Mouse (Mus musculus) layer of hippocampus, adult 11-12 months (tissue): ENCODE data around the gene Parp14.
"Not testable (repeated sequence)": the region's sequence is repeated elsewhere in the genome, so short reads cannot be mapped to it uniquely, and the experiment has no call there.

Experiments used
- DNase-seq: peaks from one replicate; pipeline ENCODE4 v3.0.0; 2022; ENCODE audit warnings: low spot score

The Parp14 gene

DNA sequence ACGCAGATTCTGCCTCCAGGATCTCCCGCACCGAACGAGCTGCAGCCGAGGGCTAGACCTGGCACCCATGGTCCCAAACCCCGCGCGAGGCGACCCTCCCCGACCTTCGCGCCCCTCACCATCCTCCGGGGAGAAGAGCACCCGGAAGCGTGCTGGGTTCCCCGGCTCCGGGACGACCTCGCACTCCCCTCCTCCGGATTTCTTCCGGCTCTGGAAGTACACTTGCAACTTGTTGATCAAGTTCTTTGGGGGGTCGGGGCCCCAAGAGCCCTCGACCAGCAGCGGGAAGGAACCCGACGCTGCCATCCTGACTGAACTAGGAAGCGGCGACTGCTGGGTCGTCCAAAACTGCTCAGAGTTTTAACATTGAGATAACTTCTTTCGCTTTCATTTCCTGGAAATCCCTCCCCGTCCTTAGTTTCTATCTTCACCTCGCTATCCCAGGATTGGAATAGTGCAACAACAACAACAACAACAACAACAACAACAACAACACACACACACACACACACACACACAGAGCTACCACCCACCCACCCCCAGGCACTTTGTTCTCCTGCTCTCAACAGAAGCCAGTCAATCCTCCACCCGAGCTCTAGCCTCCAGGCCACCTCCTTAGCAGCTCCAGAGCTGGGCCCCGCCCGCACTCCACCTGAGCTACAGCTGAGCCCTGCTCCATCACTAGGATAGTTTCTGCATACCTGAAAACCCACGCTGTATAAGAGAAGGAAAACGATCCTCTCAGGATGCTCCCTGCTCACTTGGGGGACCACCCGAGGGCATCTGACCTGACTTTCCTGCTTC, at the start of gene Parp14:
Gene Parp14 (minus strand): TSS at position 497 of the 804 bp plus-strand sequence.
- DNase-seq: peak; percentile 4

DNA sequence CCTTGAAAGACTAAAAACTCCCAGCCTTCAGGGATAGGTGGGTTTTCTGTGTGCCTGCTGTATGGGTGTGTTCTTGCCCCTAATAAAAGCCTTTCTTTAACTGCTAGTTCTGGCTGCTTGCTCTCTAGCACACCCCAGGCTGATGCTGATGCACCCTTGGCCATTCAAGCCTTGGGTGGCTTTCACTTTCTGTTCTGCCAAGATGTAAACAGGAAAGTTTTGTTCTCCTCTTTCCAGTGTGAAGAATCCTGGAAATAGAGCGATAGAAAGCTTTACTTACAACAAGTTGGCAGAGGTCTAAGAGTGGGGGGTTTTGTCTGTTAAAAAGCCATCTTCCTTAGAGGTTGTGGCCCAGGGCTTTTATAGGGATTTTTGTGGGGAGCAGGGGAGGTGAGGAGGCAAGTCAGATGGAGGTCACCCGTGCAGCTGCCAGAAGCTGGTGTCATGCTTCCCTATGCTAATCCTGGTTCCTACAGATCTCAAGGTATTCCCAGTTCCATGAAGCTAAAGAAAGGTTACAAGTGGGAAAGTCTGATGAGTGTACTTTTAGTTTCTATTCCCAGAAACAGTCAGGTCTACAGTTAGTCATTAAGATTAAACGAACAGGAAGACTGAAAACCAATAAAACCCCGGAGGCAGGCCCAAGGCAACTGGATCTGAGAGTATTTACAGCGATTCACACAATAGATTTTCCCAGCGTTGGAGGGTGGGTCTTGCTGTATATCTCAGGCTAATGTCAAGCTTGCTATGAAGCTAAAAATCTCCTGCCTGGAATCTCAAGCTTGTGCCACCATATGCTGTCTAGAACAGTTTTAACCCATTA, 47.6 kb upstream of the Parp14 start:
- DNase-seq: no peak

DNA sequence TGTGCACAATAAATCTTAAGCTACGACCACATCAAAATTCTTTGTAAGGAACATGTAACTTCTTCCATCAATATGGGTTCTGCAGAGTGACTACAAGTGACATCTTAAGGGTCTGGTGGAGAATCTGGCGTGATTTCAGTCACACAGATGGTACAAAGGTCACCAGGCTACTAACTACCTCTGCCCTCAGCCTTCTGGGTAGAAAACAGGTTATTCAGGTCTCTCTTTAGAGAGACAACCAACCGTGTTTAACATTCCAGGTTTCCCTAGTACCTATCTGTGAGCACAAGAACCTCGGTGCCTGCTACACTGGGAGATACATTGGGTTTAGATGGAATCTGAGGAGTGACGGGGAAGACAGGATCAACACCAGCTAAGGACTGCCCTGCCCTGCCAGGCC, 43.0 kb upstream of the Parp14 start:
- DNase-seq: no peak

DNA sequence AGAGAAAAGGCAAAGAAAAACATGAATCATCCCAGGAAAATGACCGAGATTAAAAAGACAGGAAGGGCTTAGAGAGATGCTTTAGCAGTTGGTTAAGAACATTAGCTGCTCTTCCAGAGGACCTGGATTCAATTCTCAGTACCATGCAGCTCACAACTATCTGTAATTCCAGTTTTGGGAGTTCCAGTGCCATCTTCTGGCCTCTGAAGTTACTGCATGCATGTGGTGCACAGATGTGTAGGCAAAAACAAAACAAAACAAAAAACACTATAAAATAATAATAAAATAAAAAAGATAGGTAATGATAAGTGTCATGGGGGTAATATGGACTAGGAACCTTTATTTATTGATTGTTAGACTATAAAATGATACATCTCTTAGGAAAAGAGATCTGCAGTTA, 42.2 kb upstream of the Parp14 start:
- no peak for DNase-seq

DNA sequence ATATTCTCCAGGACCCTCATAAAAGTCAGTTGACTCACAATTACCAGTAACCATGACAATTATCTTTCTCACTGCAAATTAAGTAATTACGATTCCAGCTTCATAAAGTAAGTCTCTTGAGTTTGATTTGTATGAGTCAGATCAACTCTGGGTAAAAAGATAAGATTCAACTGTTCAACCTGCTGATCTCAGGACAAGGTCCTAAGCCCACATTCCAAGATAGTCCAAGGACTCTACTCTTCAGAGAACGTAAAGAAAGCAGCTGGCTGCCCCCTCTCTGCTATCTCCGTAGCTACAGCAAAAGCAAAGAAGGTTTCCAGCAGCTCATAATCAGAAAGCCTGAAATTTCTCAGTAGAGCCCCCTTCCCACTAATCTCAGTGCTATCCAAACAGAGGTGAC, 40.1 kb upstream of the Parp14 start:
- no peak for DNase-seq

DNA sequence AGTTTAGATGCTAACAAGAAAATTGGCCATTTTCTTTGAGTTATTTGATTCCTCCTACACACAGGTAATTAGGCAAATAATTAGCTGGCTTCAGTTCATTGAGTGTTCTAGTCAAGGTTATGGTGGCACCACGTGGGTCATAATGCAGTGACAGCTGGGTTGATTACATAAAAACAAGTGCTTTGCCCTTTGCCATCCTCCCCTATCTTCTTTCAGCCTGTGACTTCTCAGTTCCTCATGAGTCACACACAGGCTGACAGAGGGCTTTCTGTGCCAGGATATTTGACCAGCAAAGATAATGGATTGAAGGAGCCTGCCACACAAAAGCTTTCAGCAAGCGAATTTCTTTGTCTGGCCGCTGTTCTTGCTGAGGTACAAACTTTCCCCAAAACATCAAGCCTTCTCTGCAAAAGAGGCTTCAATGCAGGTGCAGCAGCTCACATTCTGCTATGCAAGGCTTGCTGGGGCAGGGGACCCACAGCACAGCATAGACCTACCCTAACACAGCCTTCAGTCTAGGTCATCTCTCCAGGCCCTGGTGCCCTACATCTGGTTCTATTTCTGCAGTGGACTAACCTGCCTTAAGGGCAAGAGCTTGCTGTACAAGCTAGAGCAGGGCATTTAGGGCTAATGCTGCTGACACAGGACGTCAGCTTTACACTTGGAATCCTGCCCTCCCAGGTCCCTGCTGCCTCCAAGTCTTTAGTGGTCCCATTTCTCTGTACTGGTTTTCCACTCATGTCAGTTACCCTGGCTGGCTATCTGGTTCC, 36.3 kb upstream of the Parp14 start:
- no peak for DNase-seq

DNA sequence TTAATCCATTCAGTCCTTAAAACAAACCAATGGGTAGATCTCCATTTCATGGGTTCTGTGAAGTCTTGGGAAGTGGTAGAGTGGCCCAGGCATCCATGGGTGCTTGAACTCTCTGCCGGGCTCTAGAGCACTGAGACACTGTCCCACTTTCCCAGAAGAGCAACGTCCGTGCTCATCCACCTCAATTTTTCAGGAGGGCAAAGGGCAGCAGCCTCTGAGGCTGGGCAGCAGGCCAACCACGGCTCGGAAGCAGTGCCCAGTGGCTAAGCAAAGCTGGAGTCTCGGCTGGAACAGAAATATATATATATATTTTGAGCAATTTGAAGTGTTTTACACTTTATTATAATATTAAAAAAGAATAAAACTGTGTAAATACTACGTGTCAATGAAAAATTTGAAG, 35.5 kb upstream of the Parp14 start:
- DNase-seq: no peak

DNA sequence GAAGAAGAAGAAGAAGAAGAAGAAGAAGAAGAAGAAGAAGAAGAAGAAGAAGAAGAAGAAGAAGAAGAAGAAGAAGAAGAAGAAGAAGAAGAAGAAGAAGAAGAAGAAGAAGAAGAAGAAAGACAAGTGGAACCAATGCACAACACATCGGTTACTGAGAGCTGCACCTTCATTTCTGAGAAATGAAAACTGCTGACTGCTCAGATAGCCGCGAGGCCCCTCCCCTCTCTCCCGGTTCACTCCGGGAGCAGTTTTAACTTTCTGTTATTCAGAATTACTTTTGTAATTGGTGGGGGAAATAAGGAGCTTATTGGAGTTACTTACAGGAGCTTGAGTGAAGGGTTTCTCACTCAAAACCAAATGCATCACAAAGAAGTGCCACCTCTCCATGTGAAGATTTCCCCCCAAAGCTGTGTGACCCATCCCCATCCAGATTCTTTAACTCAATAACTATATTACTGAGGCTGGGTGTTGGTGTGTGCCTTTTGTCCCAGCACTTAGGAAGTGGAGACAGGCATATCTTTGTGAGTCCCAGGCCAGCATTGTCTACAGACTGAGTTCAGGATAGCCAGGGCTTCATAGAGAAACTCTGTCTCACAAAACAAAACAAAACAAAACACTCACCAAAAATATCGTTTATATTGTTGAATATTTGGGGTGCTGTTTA, 34.6 kb upstream of the Parp14 start:
- DNase-seq: no peak

DNA sequence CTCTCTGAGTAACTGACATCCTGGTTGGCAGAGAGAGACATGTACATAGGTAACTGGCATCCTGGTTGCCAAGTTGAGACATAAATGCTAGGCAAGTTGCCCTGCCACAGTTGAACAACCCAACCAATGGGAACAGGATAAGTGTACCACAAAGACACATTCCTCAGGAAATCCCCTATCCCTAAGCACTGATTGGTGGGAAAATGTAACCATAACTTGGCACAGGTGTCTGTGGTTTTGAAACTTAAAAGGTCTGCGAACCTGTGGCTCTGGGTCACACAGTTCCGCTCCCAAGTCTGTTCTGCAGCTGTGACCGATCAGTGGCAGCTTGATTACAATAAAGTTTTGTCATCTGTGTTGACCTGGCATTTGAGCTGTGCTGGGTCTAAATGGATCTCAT, 34.0 kb upstream of the Parp14 start:
- no peak for DNase-seq

DNA sequence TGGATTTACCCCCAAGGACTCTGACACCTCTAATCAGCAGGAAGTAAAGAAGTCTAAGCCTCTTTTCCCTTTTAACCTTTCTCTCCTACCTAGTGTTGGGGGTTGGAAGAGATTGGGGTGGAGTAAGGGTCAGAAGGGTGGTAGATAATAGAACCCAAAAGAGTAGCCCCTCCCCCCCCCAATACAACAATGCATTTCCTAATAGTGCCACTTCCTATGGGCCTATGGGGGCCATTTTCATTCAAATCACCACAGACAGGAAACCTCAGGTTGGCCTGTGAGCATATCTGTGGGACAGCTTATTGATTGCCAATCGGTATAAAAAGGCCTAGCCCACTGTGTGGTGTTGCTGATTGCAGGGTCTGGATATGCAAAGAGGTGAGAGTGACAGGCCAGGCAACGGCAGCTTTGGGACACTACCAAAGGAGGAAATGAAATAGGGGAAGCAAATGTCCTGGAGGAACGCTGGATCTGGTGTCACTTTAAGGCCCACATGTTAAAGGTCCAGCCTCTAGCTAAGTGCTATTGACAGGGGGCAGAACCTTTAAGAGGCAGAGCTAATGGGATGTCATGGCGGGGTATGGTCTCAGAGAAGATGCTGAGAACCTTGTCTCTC, 32.9 kb upstream of the Parp14 start:
- DNase-seq: no peak

DNA sequence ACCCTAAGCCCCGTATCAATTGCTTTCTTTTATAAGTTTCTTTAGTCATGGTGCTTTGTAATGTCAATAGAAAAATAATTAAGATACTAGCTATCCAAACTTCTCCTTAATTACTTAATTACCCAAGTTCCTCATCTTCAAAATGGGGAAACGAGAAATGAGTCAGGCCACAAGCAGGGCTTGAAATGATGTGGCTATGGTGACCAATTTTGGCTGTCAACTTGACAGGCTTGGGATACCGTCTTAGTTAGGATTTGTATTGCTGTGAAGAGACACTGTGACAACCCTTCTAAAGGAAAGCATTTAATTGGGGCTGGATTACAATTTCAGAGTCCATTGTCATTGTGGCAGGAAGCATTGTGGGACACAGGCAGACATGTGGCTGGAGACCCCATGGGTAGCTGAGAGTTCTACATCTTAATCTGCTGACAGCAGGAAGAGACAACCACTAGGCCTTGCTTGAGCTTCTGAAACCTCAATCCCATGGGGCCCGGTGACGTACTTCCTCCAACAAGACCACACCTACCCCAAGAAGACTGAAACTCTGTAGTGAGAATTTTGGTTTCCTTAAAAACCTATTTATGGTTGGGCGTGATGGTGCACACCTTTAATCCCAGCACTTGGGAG, 31.8 kb upstream of the Parp14 start:
- no peak for DNase-seq

DNA sequence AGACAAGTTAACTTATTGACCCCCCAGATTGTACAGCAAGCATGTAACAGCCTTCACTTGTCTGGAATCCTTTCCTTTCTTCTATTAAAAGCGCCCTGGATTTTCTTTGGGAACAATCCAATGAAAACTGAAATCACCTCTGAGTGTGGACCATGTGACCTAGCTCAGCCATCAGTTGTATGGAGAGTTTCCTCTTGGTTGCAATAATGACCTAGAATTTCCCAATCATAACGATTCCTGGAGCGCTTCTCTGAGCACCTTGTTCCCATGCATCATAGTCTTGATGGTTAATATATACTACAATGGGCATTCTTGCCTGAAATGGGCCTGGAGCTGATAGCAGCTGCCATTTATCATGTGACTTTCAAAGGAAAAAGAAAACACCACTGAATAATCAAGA, 29.2 kb upstream of the Parp14 start:
- DNase-seq: no peak

DNA sequence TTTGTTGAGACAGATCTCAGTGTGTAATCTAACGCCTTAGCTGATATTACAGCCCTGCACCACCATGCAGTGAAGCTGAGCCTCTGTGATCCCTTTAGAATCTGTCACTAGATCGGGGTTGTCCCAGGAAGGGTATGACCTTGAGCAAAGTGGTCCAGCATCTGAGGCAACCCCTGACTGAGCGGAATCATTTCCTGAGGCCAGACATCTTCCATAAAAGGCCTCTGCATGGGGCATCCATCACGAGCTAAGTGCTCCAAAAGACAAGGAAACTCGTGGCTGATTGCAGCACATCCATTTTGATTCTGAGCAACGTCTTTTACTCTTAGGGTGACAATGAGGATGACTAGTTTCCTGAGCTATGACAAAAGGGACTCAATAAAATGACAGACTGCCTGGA, 23.7 kb upstream of the Parp14 start:
- DNase-seq: no peak

DNA sequence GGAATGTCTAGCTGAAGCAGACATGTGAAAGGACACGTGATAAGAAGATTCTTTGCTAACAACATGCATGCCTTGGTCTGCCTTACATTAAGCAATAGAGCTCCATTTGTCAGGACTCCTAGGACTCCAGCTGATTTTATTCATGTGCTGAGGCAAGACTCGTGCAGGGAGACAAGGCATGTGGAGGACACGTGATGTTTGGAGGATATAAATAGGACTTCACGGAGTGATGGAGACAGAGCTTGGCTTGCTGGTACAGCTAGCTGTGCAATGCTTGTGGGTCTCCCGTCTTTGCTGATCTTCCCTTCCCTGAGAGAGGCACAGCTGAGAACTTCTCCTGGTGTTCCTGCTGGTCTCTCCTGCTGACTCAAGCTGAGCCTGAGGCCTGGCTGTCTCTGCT, 20.3 kb upstream of the Parp14 start:
- DNase-seq: not testable (repeated sequence)

DNA sequence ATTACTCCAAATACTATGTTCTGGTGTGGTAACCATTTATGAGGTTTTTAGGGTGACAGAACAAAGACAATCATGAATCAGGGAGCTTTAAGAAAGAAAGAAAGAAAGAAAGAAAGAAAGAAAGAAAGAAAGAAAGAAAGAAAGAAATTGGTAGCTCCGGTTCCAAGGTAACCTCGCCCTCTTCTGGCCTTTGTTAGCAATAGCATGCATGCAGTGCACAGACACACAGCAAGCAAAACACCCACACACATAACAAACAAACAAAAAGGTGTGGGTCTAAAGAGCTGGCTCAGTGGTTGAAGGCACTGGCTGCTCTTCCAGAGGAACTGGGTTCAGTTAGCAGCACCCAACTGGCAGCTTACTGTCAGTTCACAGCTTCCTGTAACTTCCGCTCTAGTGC, 19.3 kb upstream of the Parp14 start:
- no peak for DNase-seq

DNA sequence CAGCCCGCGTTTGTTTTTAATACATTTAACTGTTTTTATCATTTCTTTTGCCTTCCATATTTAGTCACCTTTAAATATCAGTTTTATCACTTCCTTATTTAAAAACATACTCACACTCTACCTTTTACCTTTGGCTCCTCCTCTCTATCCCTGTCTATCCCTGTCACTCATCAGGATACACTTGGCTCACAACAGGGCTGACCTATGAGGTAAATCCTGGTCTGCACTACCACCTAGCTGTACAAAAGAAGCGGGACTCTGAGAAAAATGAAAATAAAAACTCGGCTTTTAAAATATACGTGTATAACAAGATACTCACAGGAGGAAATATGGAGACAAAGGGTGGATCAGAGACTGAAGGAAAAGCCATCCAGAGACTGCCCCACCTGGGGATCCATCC, 17.6 kb upstream of the Parp14 start:
- no peak for DNase-seq

DNA sequence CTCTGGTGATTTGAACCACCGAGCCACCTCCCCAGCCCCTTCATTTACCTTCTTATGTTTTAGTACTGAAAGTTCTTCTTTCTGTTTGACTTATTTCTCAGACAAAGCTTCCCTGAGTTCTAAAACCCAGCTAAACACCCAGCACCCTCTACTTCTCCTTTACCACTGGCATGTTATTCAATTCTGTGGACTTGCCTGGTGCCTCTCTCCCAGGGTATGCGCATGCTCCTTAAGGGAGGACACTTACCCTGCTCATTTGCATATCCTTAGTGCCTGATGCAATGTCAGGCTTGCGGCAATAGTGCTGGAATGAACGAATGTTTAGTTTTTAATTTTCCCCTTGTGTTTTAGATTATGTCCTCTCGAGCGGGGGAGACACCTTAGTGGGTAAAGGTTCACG, 16.8 kb upstream of the Parp14 start:
- DNase-seq: no peak

DNA sequence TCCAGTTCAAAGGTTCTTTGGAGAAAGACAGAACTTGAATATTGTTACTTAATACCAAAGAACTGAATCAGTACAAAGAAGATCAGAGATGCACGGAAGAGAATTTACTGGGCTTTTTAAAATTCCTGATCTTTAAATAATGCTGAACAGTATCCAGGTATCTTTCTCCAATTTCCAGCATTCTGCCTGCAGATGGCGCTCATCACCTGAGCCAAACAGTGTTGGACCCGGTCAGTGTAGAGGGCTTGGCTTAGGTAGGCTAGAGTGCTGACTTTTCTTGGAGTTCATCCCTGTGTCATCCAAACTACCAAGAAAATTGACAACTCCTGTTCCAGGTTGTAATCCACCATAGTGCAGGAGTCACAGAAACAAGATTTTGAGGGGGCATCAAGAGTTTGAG, 3.1 kb upstream of the Parp14 start:
- DNase-seq: peak; percentile 35

DNA sequence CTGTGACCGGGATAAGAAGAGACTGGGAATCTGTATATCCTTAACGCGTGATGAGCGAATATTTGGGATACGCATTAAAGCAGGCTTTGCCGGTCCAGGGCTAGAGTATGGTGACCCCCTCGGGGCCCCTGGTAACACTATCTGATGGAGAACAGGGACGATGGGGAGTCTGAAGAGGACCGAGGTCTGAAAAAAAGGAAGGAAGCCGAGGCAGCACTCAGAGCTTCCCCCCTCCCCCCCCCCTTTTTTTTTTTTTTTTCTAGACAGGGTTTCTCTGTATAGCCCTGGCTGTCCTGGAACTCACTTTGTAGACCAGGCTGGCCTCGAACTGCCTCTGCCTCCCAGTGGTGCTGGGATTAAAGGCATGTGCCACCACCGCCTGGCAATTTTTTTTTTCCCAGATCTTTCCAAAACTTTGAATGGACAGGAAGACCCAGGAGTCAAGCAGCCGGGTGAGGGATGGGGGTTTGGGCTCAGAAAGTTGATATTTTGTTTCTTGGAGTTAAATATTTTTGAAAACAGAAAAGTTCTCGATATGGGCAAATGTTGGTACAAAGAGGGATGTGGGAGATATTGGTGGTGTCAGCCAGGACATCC, 1.2 kb upstream of the Parp14 start:
- no peak for DNase-seq

DNA sequence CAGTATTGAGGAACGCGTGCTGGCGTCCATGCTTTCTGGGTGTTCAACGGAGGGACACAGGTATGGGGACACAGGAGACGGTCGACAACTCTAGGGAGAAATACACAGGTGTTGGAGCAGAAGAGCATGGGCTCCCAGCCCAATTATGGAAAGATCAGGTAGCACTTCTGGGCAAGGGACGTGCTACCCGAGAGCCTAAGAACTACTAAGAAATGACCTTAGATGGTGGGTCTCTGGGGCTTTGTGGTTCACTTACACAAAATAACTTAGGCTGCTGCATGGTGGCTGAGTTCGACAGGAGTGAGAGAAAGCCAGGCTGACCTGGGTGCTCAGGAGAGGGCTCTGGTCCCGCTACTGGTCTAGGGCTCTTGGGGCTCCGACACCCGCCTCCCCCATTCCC, 554 bp upstream of the Parp14 start:
- DNase-seq: no peak

DNA sequence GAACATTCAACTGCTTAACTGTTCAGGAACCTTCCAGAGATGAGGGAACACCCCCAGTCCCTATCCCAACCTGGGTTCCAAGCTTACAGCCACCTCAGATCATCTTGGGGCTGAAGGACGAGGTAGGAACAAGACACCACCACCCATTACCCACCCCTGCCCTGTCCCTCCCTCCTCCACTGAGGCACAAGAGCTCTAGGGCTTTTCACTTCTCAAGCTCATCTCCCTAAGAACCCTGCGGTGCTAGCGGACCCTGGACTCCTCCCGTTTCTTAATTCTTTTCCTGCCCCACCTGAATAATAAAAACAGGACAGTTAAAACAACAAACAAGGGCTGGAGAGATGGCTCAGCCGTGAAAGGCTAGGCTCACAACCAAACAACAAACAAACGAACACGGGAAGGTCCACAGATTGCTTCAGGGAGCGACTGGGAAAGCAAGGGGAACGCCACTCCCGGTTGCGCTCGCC, 730 bp downstream of the Parp14 start:
- no peak for DNase-seq
